Mouse (Mus musculus): ENCODE data around the gene Prkca.

Gene Prkca

GRCm38 (mm10) chr11:108013390-108013789 is 330.3 kb downstream of the Prkca start:
- no peak for DNase-seq (ENCODE audit: low spot score in 2 of 2)

- no peak for DNase-seq (ENCODE audit: low spot score in 2 of 2)
Observed at GRCm38 (mm10) chr11:108010465-108010864, 333.3 kb downstream of the Prkca start.

GRCm38 (mm10) chr11:107998891-107999290 is 344.8 kb downstream of the Prkca start:
- DNase-seq (ENCODE audit: low spot score in 2 of 2) = no peak

GRCm38 (mm10) chr11:107996896-107997670 is 346.6 kb downstream of the Prkca start:
- peak in 1 of 2 experiments; percentile 65 for DNase-seq (ENCODE audit: low spot score in 2 of 2)

- DNase-seq (ENCODE audit: low spot score in 2 of 2) = peak; percentile 49 to 76
Observed at GRCm38 (mm10) chr11:107994487-107994886, 349.2 kb downstream of the Prkca start.

GRCm38 (mm10) chr11:107993792-107994191 is 349.9 kb downstream of the Prkca start:
- DNase-seq (ENCODE audit: low spot score in 2 of 2) = no peak

GRCm38 (mm10) chr11:107992500-107992899 is 351.2 kb downstream of the Prkca start:
- no peak for DNase-seq (ENCODE audit: low spot score in 2 of 2)

GRCm38 (mm10) chr11:107991990-107992389 is 351.7 kb downstream of the Prkca start:
- no peak for DNase-seq (ENCODE audit: low spot score in 2 of 2)

GRCm38 (mm10) chr11:107989241-107989640 is 354.5 kb downstream of the Prkca start:
- no peak for DNase-seq (ENCODE audit: low spot score in 2 of 2)

- no peak for DNase-seq (ENCODE audit: low spot score in 2 of 2)
Observed at GRCm38 (mm10) chr11:107985941-107986340, 357.8 kb downstream of the Prkca start.

GRCm38 (mm10) chr11:107983883-107984282 is 359.8 kb downstream of the Prkca start:
- DNase-seq (ENCODE audit: low spot score in 2 of 2) = no peak

- DNase-seq (ENCODE audit: low spot score in 2 of 2) = no peak
Observed at GRCm38 (mm10) chr11:107983224-107983623, 360.5 kb downstream of the Prkca start.

GRCm38 (mm10) chr11:107982225-107982896 is 361.4 kb downstream of the Prkca start:
- peak; percentile 62 to 72 for DNase-seq (ENCODE audit: low spot score in 2 of 2)

GRCm38 (mm10) chr11:107979497-107980174 is 364.1 kb downstream of the Prkca start:
- no peak for DNase-seq (ENCODE audit: low spot score in 2 of 2)

GRCm38 (mm10) chr11:107969943-107970342 is 373.8 kb downstream of the Prkca start:
- DNase-seq (ENCODE audit: low spot score in 2 of 2) = no peak

GRCm38 (mm10) chr11:107968147-107968546 is 375.6 kb downstream of the Prkca start:
- no peak for DNase-seq (ENCODE audit: low spot score in 2 of 2)

- DNase-seq (ENCODE audit: low spot score in 2 of 2) = no peak
Observed at GRCm38 (mm10) chr11:107966229-107966628, 377.5 kb downstream of the Prkca start.

GRCm38 (mm10) chr11:107965449-107965848 is 378.3 kb downstream of the Prkca start:
- peak; percentile 55 to 78 for DNase-seq (ENCODE audit: low spot score in 2 of 2)

GRCm38 (mm10) chr11:107957566-107958350 is 386.0 kb downstream of the Prkca start:
- no peak for DNase-seq (ENCODE audit: low spot score in 2 of 2)

GRCm38 (mm10) chr11:107955191-107956062 is 388.3 kb downstream of the Prkca start:
- no peak for DNase-seq (ENCODE audit: low spot score in 2 of 2)

- DNase-seq (ENCODE audit: low spot score in 2 of 2) = no peak
Observed at GRCm38 (mm10) chr11:107951431-107951830, 392.3 kb downstream of the Prkca start.
